Mouse (Mus musculus): ENCODE measurements at regions not wholly inside any gene's neighbourhood (a gene's known extent, or its start where the extent isn't known, plus 50 kb on each side); places are given as distances from the start of the nearest gene placed in this dataset.
A peak's percentile ranks its signal among the peaks of the same experiment; 100 is the strongest.

DNA sequence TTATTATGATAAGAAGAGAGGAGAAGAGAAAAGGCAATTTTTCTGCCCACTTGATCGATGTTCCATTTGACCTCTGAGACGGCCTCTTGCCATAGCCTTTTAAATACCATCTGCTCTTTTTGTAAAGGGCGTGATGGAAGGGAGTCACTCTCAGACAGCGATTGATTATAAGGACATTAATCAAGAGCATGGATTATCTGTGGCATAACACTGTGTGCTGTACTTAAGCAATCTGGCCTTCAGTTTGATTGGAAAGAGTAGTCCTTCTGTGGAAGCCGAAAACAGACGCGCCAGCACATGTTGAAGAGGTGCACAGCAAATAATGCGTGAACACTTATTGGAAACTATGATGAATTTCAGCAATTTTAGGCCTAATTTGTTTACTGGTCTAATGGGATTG lies 685.4 kb upstream of the Robo1 start:
- DNase-seq, result no peak

- DNase-seq, result no peak
Measured at GRCm38 (mm10) chr16:71640361-71640760, 667.7 kb upstream of the Robo1 start.

DNA sequence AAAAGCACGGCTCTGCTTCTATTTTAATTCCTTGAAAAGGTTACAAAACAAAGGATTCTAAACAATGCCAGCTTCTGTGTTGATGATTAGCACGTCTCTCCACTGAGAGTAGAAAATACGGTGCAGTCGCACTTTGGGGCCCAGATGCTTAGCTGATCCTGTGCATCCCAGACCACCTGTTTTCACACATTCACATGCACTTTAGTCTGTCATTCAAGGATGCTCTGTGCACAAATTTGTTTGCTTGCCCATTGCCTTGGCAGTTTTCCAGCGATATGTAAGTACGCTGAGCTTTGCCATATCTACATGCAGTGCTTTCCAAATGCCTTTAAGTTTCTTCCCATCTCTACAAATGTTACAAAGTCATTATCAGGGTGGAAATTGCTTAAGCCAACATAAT lies 664.9 kb upstream of the Robo1 start:
- no peak for DNase-seq

GRCm38 (mm10) chr16:71678075-71678701 lies 629.9 kb upstream of the Robo1 start:
- DNase-seq, result no peak

DNA sequence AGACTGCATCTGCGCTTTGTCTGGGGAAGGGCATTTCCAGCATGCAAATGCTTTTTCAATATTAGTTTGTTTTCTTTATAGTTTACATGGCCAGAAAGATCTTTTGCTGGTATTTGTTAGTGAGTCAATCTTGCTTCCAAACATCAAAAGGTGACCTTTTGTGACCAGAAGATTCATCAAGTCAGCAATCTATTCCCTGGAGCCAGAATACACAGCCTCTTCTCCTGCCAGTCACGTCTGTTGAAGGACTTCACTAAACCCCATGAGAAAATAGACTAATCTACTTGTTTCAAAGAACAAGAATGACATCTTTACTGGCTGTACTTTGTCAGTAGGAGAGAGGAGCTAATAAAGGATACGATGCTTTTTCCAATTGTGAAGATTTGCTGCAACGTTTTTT lies 614.6 kb upstream of the Robo1 start:
- no peak for DNase-seq

- no peak for DNase-seq
Measured at GRCm38 (mm10) chr16:71705846-71706245, 602.3 kb upstream of the Robo1 start.

GRCm38 (mm10) chr16:71709684-71710083 lies 598.4 kb upstream of the Robo1 start:
- DNase-seq, result no peak

- no peak for DNase-seq
Measured at GRCm38 (mm10) chr16:71711879-71712278, 596.2 kb upstream of the Robo1 start.

- DNase-seq, result no peak
Measured at GRCm38 (mm10) chr16:71717207-71717606, 590.9 kb upstream of the Robo1 start.

- no peak for DNase-seq
Measured at GRCm38 (mm10) chr16:71724898-71725297, 583.2 kb upstream of the Robo1 start.

- DNase-seq, result no peak
Measured at GRCm38 (mm10) chr16:71737941-71738340, 570.2 kb upstream of the Robo1 start.

- no peak for DNase-seq
Measured at GRCm38 (mm10) chr16:71739104-71739503, 569.0 kb upstream of the Robo1 start.

GRCm38 (mm10) chr16:71780945-71781344 lies 527.2 kb upstream of the Robo1 start:
- DNase-seq, result no peak

GRCm38 (mm10) chr16:71812840-71813239 lies 495.3 kb upstream of the Robo1 start:
- DNase-seq, result no peak

- DNase-seq, result no peak
Measured at GRCm38 (mm10) chr16:71835325-71835724, 472.8 kb upstream of the Robo1 start.

GRCm38 (mm10) chr16:71850097-71850496 lies 458.0 kb upstream of the Robo1 start:
- no peak for DNase-seq

DNA sequence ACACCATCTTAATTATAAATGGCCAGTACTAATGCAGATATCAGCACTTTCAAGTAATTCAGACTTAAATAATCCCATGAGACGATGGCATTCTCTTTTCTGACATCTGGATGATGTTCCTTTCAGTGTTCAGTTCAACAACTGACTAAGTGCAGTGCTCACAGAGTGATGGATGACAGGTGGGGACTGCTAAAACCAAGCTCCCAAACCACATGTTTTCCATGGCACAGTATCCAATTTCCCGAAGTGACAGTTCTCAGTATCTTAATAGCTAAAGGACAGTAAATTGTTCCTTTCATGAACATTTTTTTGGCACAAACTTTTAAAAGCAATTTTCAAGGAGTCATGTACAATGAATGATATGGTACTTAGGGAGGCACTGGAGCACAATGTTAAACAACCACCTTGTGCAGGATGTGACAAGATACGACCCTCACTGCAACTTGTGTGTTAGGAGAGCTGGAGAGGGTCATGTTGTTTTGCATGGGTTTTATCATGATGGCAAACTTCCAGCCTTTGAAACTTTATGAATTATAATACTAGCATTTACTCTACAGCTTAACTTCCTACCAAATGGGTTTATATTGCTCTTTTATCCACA lies 456.4 kb upstream of the Robo1 start:
- peak; percentile 12 for DNase-seq

DNA sequence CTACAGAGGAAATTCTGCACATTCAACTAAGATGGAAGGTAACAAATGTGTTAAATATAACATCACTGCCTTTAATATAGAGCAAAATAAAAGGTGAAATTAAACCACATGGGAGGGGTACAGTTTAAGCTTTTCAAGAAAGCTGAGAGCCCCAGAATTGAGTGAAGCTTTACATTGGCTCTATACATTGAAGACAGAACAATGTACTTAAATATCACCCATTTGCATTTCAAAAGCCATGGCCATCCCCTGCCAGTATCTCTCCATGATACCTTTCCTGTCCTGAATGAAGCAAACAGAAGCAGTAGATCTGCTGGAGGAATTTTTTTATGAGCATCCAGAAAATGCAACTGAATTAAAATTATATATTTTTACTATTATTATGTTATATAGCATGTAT lies 450.2 kb upstream of the Robo1 start:
- no peak for DNase-seq

DNA sequence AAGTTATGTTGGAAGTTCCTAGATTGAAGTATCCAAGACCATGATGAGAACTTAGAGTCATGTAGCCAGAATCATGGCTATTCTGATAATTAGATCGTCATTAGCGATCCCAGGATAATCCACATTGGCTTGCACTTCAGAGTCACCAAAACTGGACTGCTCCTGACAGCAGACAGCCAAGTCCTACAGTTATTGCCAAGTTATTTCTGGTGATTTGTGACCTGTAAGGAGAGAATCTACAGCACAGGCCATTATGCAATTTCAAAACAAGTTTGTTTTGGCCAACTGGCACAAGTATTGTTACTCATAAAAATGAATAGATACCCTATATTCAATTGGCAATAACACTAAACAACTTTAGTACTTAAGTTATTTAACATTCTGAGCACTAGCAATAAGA lies 447.9 kb upstream of the Robo1 start:
- DNase-seq, result no peak

DNA sequence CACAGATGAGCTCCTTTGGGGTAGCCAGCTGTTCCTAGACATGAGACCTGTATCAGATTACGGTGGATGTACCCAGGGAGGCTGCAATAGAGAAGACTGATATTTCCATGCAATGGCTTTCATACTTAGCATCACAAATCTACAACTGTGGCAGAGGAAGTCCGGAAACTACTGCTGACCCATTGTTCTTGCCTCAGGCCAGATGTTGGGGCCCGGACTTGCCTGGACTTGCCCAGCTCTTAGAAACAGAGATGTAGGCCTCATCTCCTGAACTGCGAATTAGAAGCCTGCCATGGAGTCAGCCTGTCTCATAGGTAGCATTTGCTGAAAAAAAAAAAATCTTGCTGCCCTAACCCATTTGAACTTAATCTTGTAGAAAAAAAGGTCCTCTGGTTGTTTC lies 422.4 kb upstream of the Robo1 start:
- DNase-seq, result no peak

- no peak for DNase-seq
Measured at GRCm38 (mm10) chr16:71889679-71890078, 418.4 kb upstream of the Robo1 start.

- no peak for DNase-seq
Measured at GRCm38 (mm10) chr16:71923111-71923510, 385.0 kb upstream of the Robo1 start.

DNA sequence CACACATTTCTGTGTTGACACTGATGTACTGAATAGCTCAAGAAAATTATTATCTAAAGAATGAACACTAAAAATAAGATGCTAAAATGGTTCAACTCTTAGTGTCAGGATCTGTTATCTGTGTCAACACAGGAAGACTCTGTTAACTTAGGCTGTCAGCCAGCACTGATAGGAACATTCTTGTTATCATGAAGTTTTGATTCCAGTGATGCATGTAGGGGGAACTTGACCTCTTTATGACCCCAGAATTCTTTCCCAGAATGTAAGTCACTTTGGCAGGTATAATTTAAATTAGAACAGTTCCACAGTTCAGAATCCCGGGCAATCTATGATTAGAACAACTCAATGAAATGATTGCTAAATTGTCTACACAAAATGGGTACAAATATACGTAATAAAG lies 363.9 kb upstream of the Robo1 start:
- DNase-seq, result peak; percentile 29

DNA sequence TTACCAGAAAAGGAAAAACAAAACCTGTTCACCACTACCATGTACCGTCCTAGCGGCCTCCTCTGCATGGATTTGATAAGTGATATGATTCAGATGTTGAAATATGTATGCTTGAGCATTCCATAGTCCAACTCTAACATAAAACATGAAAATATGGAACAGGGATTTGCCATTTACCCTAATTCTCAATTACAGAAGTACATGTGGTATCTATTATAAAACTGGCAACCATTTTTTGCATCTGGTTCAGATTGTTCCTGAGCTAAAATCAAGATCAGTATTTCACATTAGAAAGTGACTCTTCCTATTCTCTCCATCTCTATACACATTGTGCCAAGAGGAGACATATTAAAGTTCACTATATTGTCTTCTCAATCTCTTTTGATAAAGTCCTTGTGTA lies 363.3 kb upstream of the Robo1 start:
- no peak for DNase-seq

DNA sequence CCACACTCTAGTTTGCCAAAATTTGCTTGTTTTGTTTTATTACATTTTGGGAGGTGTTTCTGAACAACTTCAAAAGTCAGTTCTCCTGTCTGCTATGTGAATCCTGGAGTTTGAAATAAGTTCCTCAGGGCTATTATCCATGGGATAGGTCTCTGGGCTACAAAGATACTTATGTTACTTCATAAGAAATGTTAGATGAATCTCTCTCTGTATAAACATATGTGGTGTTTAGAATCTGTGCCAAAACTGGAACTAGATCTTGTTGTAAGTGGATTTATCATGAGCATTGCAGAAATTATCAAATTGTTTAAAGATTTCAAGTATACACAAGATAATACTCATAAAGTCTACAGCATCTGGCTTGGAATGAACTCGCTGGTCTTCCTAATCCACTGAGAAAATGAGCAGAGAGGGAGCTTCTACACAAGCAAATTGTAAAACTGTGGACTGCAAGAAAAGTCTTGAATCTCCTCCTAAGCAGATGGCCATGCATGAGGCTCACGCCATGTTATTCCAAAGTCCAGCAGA lies 355.2 kb upstream of the Robo1 start:
- DNase-seq, result no peak
